Mouse (Mus musculus): Measurements from ENCODE around the gene C2cd5. TPM values are rescaled to one million over a fixed set of nuclear protein-coding genes. Genes with fewer than 3 reads are reported as not detected.

The C2cd5 gene
- polyA plus RNA-seq, 1 experiment from 2014 or later, result 7.9 TPM

DNA sequence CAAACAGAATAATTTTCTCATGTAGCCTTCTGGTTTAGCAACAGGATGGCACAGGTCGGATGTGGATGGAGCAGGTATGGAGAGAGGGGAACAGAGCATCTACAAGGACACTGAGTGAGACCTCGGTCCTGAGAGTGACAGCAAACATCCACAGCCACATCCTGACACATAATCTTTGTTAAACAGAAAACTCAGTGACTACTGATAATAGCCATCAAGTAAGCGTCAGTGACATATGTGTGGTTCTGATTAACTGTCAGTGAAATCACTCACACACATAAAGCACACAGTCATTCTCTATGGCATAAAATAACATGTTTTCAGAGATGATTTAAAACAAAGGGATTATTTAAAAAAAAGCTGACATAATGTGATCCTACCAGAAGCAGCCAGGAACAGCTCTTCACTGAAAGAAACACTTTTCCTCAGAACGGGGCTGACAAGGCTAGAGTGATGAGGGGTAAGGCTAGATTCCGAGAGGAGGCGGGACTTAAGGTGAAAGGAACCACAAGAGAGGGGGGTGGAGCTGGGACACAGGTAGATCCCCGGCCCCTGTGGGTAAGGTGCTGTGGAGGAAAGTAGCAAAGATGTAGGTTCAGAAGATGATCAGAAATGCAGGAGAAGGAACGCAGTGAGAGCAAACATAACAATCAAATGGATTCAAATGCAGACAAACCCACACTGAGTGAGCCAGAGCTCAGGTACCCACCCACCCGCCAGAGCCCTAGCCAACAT lies 31.6 kb downstream of the C2cd5 start:
- H3K9me3 ChIP-seq (ENCODE audit: low read length), result no peaks in the 10 kb centered on the region
- TF ChIP-seq EP300 (IDR thresholded peaks at IDR 0.05; ENCODE audit: low read depth), result peak; percentile 100
- no peak for TF ChIP-seq CTCF (IDR thresholded peaks at IDR 0.05; ENCODE audit: low read depth)
- WGBS (ENCODE audit: insufficient replicate concordance), result 59% methylated on average over 9 of the region's 9 CpGs
- H3K9ac ChIP-seq (replicated peaks), result peak overlapping the region; percentile 34
- H3K27me3 ChIP-seq (ENCODE audit: insufficient read depth, low read length), result no peaks in the 10 kb centered on the region
- H3K27ac ChIP-seq (ENCODE audit: low read depth), result peak overlapping the region; percentile 75
- peak overlapping the region; percentile 53 for H3K4me2 ChIP-seq (ENCODE audit: low read depth, low read length)
- ATAC-seq, result peak; percentile 96
- H3K36me3 ChIP-seq (replicated peaks; ENCODE audit: insufficient read depth, low read length), result peaks cover 21% of the 10 kb centered on the region
- H3K4me1 ChIP-seq (ENCODE audit: insufficient read depth), result peaks cover 22% of the 10 kb centered on the region
- H3K4me3 ChIP-seq (ENCODE audit: low read depth, low read length), result no peak overlapping the region
- DNase-seq, result peak; percentile 22

- Histone ChIP-seq H3K36me3 (replicated peaks; ENCODE audit: insufficient read depth, low read length) (peaks cover 20% of the 10 kb centered on the region), H3K27me3 (ENCODE audit: insufficient read depth, low read length) (no peaks in the 10 kb centered on the region), H3K4me2 (ENCODE audit: low read depth, low read length) (no peak overlapping the region), H3K4me1 (ENCODE audit: insufficient read depth) (peaks cover 22% of the 10 kb centered on the region), H3K27ac (ENCODE audit: low read depth) (peak overlapping the region; percentile 56; the same call in 1 of the 2 replicates), H3K4me3 (ENCODE audit: low read depth, low read length) (no peak overlapping the region), H3K9ac (replicated peaks) (no peak overlapping the region), H3K9me3 (ENCODE audit: low read length) (no peaks in the 10 kb centered on the region)
- DNase-seq (peak; percentile 7), ATAC-seq (peak; percentile 44)
- 70% methylated on average over 3 of the region's 3 CpGs for WGBS (ENCODE audit: insufficient replicate concordance)
- TF ChIP-seq EP300 (IDR thresholded peaks at IDR 0.05; ENCODE audit: low read depth) (no peak), CTCF (IDR thresholded peaks at IDR 0.05; ENCODE audit: low read depth) (no peak)
Observed at GRCm38 (mm10) chr6:143067654-143068053, 32.3 kb downstream of the C2cd5 start.

GRCm38 (mm10) chr6:143066859-143067258 lies 33.1 kb downstream of the C2cd5 start:
- Histone ChIP-seq H3K9ac (replicated peaks) (no peak overlapping the region), H3K4me3 (ENCODE audit: low read depth, low read length) (no peak overlapping the region), H3K27me3 (ENCODE audit: insufficient read depth, low read length) (no peaks in the 10 kb centered on the region), H3K4me1 (ENCODE audit: insufficient read depth) (peaks cover 18% of the 10 kb centered on the region), H3K9me3 (ENCODE audit: low read length) (no peaks in the 10 kb centered on the region), H3K36me3 (replicated peaks; ENCODE audit: insufficient read depth, low read length) (peaks cover 25% of the 10 kb centered on the region), H3K27ac (ENCODE audit: low read depth) (no peak overlapping the region), H3K4me2 (ENCODE audit: low read depth, low read length) (0 out of 2 replicates have a peak overlapping the region, but pooled peaks have one; percentile 26)
- no peak for ATAC-seq
- 58% methylated on average over 9 of the region's 9 CpGs for WGBS (ENCODE audit: insufficient replicate concordance)
- TF ChIP-seq EP300 (IDR thresholded peaks at IDR 0.05; ENCODE audit: low read depth), result no peak
- no peak for TF ChIP-seq CTCF (IDR thresholded peaks at IDR 0.05; ENCODE audit: low read depth)
- DNase-seq, result peak; percentile 8

DNA sequence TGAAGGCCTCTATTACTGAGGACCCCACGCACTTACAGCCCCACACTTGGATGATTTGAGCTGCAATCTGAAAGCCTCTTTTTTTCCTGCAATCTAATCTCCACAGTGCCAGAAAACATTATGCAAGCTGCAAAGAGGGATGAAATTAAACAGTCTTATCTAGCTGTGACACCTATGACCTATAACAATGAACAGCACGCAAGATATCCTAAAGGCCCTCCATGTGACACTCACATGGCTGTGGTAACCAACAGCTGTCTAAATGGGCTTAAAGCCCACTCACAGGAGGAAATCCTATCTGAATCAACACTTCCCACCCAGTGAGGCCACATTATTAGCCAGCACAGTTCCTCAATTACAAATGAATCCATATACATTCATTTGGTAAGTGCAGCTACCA lies 35.9 kb downstream of the C2cd5 start:
- WGBS (ENCODE audit: insufficient replicate concordance), result 38% methylated on average over 2 of the region's 2 CpGs
- H3K4me3 ChIP-seq (ENCODE audit: low read depth, low read length), result no peak overlapping the region
- TF ChIP-seq EP300 (IDR thresholded peaks at IDR 0.05; ENCODE audit: low read depth) (peak; percentile 84), CTCF (IDR thresholded peaks at IDR 0.05; ENCODE audit: low read depth) (no peak)
- H3K9ac ChIP-seq (replicated peaks), result no peak overlapping the region
- DNase-seq, result peak; percentile 9
- H3K4me1 ChIP-seq (ENCODE audit: insufficient read depth), result peaks cover 18% of the 10 kb centered on the region
- H3K9me3 ChIP-seq (ENCODE audit: low read length), result no peaks in the 10 kb centered on the region
- ATAC-seq, result no peak
- H3K36me3 ChIP-seq (replicated peaks; ENCODE audit: insufficient read depth, low read length), result peaks cover 20% of the 10 kb centered on the region
- H3K27ac ChIP-seq (ENCODE audit: low read depth), result no peak overlapping the region
- H3K27me3 ChIP-seq (ENCODE audit: insufficient read depth, low read length), result no peaks in the 10 kb centered on the region
- H3K4me2 ChIP-seq (ENCODE audit: low read depth, low read length), result no peak overlapping the region

DNA sequence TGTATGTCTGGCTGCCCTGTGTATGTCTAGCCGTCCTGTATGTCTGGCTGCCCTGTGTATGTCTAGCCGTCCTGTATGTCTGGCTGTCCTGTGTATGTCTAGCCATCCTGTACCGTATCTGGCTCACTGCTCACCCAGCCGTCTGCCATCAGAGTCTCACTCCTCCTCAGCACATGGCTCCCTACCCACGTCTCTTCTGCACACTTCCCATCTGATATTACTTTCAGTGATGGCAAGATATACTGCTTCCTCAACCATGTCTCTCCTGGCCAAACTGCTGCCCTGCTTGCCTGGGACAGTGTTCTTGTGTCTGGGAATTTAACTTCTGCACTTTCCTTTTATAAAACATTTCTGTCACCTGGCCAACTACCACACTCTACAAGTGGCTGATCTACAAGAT lies 42.3 kb downstream of the C2cd5 start:
- no peak for DNase-seq
- TF ChIP-seq EP300 (IDR thresholded peaks at IDR 0.05; ENCODE audit: low read depth), result no peak
- no peak for TF ChIP-seq CTCF (IDR thresholded peaks at IDR 0.05; ENCODE audit: low read depth)
- H3K36me3 ChIP-seq (replicated peaks; ENCODE audit: insufficient read depth, low read length), result peaks cover 31% of the 10 kb centered on the region
- no peaks in the 10 kb centered on the region for H3K9me3 ChIP-seq (ENCODE audit: low read length)
- no peak overlapping the region for H3K27ac ChIP-seq (ENCODE audit: low read depth)
- H3K4me2 ChIP-seq (ENCODE audit: low read depth, low read length), result no peak overlapping the region
- no peaks in the 10 kb centered on the region for H3K27me3 ChIP-seq (ENCODE audit: insufficient read depth, low read length)
- no peaks in the 10 kb centered on the region for H3K4me1 ChIP-seq (ENCODE audit: insufficient read depth)
- no peak for ATAC-seq
- H3K4me3 ChIP-seq (ENCODE audit: low read depth, low read length), result no peak overlapping the region
- WGBS (ENCODE audit: insufficient replicate concordance), result 87% methylated on average over 5 of the region's 5 CpGs
- H3K9ac ChIP-seq (replicated peaks), result no peak overlapping the region

DNA sequence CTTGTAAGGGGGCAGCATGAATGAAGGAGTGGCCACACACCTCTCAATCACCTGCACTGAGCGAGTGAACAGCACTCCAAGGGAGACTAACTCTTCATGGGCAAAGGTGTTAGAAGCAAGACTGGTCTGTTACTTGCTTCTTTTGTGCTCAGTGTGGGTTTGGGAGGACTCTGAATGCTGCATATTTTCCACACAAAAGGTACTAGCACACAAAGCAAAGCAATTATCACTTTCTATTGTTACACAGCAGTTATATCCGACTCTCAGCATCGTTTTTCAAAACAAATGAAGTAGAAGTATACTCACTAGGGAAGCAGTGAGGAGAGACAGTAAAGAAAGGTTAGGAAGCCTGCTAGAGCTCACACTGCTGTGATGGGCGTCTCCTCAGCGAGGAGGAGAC lies 48.4 kb downstream of the C2cd5 start:
- Histone ChIP-seq H3K9me3 (ENCODE audit: low read length) (no peaks in the 10 kb centered on the region), H3K4me3 (ENCODE audit: low read depth, low read length) (no peak overlapping the region), H3K4me2 (ENCODE audit: low read depth, low read length) (no peak overlapping the region), H3K27me3 (ENCODE audit: insufficient read depth, low read length) (no peaks in the 10 kb centered on the region), H3K27ac (ENCODE audit: low read depth) (no peak overlapping the region), H3K4me1 (ENCODE audit: insufficient read depth) (no peaks in the 10 kb centered on the region), H3K36me3 (replicated peaks; ENCODE audit: insufficient read depth, low read length) (peaks cover 38% of the 10 kb centered on the region), H3K9ac (replicated peaks) (no peak overlapping the region)
- DNase-seq (no peak), ATAC-seq (no peak)
- WGBS (ENCODE audit: insufficient replicate concordance), result 86% methylated on average over 5 of the region's 5 CpGs
- TF ChIP-seq EP300 (IDR thresholded peaks at IDR 0.05; ENCODE audit: low read depth) (no peak), CTCF (IDR thresholded peaks at IDR 0.05; ENCODE audit: low read depth) (no peak)

Measured in liver, postnatal 0 days (tissue).